Mouse (Mus musculus): ENCODE measurements around the gene Rbm15b.
A peak's percentile ranks its signal among the peaks of the same experiment; 100 is the strongest.

Gene Rbm15b

GRCm38 (mm10) chr9:106884996-106885900, 2.0 kb downstream of the Rbm15b start:
- DNase-seq (ENCODE audit: low read depth, low spot score), result no peak

GRCm38 (mm10) chr9:106884306-106884705, 2.9 kb downstream of the Rbm15b start:
- peak; percentile 52 for DNase-seq (ENCODE audit: low read depth, low spot score)

- no peak for DNase-seq (ENCODE audit: low read depth, low spot score)
Observed at GRCm38 (mm10) chr9:106883085-106883484, 4.1 kb downstream of the Rbm15b start.

GRCm38 (mm10) chr9:106882176-106882575, 5.1 kb downstream of the Rbm15b start:
- DNase-seq (ENCODE audit: low read depth, low spot score), result no peak

GRCm38 (mm10) chr9:106881071-106881755, 6.0 kb downstream of the Rbm15b start:
- DNase-seq (ENCODE audit: low read depth, low spot score), result no peak

GRCm38 (mm10) chr9:106879471-106879870, 7.8 kb downstream of the Rbm15b start:
- no peak for DNase-seq (ENCODE audit: low read depth, low spot score)

- no peak for DNase-seq (ENCODE audit: low read depth, low spot score)
Observed at GRCm38 (mm10) chr9:106876666-106877065, 10.6 kb downstream of the Rbm15b start.

GRCm38 (mm10) chr9:106874216-106874615, 13.0 kb downstream of the Rbm15b start:
- DNase-seq (ENCODE audit: low read depth, low spot score), result no peak

GRCm38 (mm10) chr9:106858036-106858435, 29.2 kb downstream of the Rbm15b start:
- no peak for DNase-seq (ENCODE audit: low read depth, low spot score)

GRCm38 (mm10) chr9:106856664-106857063, 30.6 kb downstream of the Rbm15b start:
- no peak for DNase-seq (ENCODE audit: low read depth, low spot score)

GRCm38 (mm10) chr9:106842800-106843199, 44.4 kb downstream of the Rbm15b start:
- peak; percentile 83 for DNase-seq (ENCODE audit: low read depth, low spot score)

- no peak for DNase-seq (ENCODE audit: low read depth, low spot score)
Observed at GRCm38 (mm10) chr9:106840569-106840968, 46.7 kb downstream of the Rbm15b start.
